Mouse (Mus musculus) left cerebral cortex, adult 2 months (tissue): ENCODE measurements around the gene Maneal. TPM values are rescaled to one million over a fixed set of nuclear protein-coding genes. Genes with fewer than 3 reads are reported as not detected.

Experiments
- DNase-seq, 2 experiments: peaks; one replicate each; pipeline ENCODE4 v3.0.0; 2021 to 2022; ENCODE audit warnings: low spot score in 2 of 2, mixed read lengths in 1 of 2; ENCODE audit errors: extremely low spot score in 1 of 2
- H3K27ac ChIP-seq: fragments of 200-600 bp; 2 replicates; pipeline ENCODE4 v1.8.1; 2022
- H3K4me3 ChIP-seq: fragments of 200-600 bp; 2 replicates; pipeline ENCODE4 v1.8.1; 2022
- CTCF ChIP-seq: fragments of 200-600 bp; IDR thresholded peaks from 2 replicates; pipeline ENCODE4 v1.8.1; 2022; ENCODE audit warnings: antibody characterized with exemption, mild to moderate bottlenecking, moderate library complexity
- intact Hi-C: fragments of 180-260 bp; cut with DNase I; formaldehyde crosslinking; loops from one replicate; pipeline ENCODE4 v1.15.1; 2025
- total RNA-seq, 2 experiments: library from RNA; stranded (reverse); gene quantifications; 2 replicates each; pipeline ENCODE4 v1.2.3; 2021

Maneal gene
- total RNA-seq, 2 experiments from 2014 or later = 53.7 to 55.3 TPM

GRCm38 (mm10) chr4:124843493-124843892 lies 18.5 kb downstream of the Maneal start:
- intact Hi-C loops = no loop called here
- Histone ChIP-seq H3K4me3 (no peak overlapping the region), H3K27ac (no peak overlapping the region)
- no peak for DNase-seq
- TF ChIP-seq CTCF = peak; percentile 71

DNA sequence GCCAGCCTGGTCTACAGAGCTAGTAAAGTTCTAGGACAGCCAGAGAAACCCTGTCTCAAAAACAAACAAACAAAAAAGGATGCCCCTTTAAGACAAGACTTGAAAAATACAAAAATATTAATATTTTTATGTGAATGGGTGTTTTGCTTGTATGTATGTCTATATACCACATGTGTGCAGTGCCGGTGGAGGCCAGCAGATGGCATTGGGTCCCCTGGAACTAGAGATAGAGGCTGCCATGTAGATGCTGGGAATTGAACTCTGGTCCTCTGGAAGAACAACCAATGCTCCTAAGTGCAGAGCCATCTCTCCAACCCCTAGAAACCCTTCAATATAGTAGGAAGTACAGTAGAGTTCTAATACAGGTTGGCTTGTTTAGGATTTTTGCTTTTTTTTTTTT lies 21.0 kb downstream of the Maneal start:
- no peak overlapping the region for H3K27ac ChIP-seq
- intact Hi-C loops = loop anchor here (1.0 kb wide), 1 partner anchor 25 kb away; no protein-coding TSS in a partner anchor
- DNase-seq = no peak
- TF ChIP-seq CTCF = peak; percentile 16
- no peak overlapping the region for H3K4me3 ChIP-seq

DNA sequence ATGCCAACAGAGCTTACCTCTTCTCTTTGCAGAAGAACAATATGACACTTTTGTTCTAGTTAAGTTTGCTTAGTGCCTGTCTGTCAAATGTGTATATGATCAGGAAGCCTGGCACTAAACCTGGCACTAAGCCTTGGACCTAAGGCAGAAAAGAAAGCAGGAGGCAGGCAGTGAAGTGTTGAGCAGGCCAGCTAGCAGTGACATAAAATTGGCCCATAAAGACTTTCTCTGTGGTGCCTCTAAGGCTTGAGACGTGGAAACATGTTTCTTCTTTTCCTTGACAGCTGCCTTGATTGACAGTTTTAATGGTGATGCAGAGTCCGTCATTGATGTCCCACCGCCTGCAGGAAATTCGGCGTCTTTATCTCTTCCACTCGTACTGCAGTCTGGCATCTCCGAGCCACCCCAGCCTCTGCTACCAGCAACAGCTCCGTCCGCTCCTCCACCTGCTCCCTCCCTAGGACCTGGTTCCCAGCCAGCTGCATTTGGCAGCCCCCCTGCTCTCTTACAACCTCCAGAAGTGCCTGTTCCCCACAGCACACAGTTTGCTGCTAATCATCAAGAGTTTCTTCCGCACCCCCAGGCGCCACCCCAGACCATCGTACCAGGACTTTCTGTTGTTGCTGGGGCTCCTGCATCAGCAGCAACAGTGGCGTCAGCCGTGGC lies 23.8 kb downstream of the Maneal start:
- Histone ChIP-seq H3K27ac (no peak overlapping the region), H3K4me3 (no peak overlapping the region)
- intact Hi-C loops = no loop called here
- DNase-seq = no peak
- no peak for TF ChIP-seq CTCF

GRCm38 (mm10) chr4:124832796-124833195 lies 29.2 kb downstream of the Maneal start:
- TF ChIP-seq CTCF = no peak
- Histone ChIP-seq H3K27ac (no peak overlapping the region), H3K4me3 (no peak overlapping the region)
- intact Hi-C loops = no loop called here
- DNase-seq = no peak

- H3K27ac ChIP-seq = no peak overlapping the region
- intact Hi-C loops = no loop called here
- no peak overlapping the region for H3K4me3 ChIP-seq
- TF ChIP-seq CTCF = no peak
- DNase-seq = no peak
These were observed 32.3 kb downstream of the Maneal start for GRCm38 (mm10) chr4:124829671-124830070.

GRCm38 (mm10) chr4:124825371-124825965 lies 36.5 kb downstream of the Maneal start:
- intact Hi-C loops = no loop called here
- no peak overlapping the region for H3K4me3 ChIP-seq
- no peak for DNase-seq
- no peak overlapping the region for H3K27ac ChIP-seq
- TF ChIP-seq CTCF = no peak

GRCm38 (mm10) chr4:124824967-124825366 lies 37.0 kb downstream of the Maneal start:
- intact Hi-C loops = no loop called here
- Histone ChIP-seq H3K4me3 (no peak overlapping the region), H3K27ac (no peak overlapping the region)
- TF ChIP-seq CTCF = no peak
- no peak for DNase-seq

DNA sequence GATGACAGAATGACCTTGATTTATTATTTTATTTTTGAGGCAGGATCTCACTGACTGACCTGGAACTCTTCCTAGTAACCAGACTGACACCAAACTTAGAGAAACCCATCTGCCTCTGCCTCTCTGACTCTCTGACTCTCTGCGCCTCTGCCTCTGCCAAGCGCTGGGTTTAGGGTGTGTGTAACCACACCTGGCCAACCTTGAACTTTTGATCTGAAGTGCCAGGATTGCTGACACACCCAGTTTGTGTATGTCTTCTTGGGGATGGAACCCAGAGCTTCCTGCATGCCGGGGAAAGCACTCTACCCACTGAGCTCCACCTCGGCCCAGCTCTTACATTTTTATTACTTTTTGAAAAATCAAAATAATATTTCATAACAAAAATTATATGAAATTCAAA lies 43.1 kb downstream of the Maneal start:
- no peak for TF ChIP-seq CTCF
- Histone ChIP-seq H3K27ac (no peak overlapping the region), H3K4me3 (no peak overlapping the region)
- DNase-seq = no peak
- intact Hi-C loops = no loop called here

DNA sequence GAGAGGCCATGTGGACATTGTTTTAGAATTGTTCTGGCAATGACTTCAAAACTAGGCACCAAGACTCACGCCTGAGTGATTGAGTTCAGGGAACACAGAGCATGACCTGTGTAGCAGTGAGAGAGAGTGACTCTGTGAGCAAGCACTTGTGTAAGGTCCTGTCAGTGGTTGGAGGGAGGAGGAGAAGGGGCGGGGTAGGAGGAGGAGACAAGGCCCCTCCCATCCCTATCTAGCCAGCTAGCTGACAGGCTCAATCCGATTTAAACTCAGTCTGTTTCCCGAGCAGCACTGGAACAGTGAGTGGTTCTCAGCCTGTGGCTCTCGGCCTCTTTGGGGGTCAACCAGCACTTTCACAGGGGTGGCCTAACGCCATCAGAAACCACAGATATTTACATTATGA lies 44.2 kb downstream of the Maneal start:
- no peak for DNase-seq
- H3K4me3 ChIP-seq = no peak overlapping the region
- intact Hi-C loops = no loop called here
- no peak overlapping the region; the same call in 1 of the 2 replicates for H3K27ac ChIP-seq
- no peak for TF ChIP-seq CTCF

- H3K4me3 ChIP-seq = no peak overlapping the region
- intact Hi-C loops = loop anchor here (1.0 kb wide), 1 partner anchor 24 kb away; no protein-coding TSS in a partner anchor
- H3K27ac ChIP-seq = no peak overlapping the region
- no peak for DNase-seq
- no peak for TF ChIP-seq CTCF
These were observed 46.1 kb downstream of the Maneal start for GRCm38 (mm10) chr4:124815901-124816300.

- H3K4me3 ChIP-seq = no peak overlapping the region
- intact Hi-C loops = no loop called here
- TF ChIP-seq CTCF = no peak; the same call in 1 of the 2 replicates
- peak overlapping the region; percentile 77 for H3K27ac ChIP-seq
- DNase-seq = peak; percentile 53 to 56
These were observed 50.5 kb downstream of the Maneal start for GRCm38 (mm10) chr4:124811347-124811975.

DNA sequence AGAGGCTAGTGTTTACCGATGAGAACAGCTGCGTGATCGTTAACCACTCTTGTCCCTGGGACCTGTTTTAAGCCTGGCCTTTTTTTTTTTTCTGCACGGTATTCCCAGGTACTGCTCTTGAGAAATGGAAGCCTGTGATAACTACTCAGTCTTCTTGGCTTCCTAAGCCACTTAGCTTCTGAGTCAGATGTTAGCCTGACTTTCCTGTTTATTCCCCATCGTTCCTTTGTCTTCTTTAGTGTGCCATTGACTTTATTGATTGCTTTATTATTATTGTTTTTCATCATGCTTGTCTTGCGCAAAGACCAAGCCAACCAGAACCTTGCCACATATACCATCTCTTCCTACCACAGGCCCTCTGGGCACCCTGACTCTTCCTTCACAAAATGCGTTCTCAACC lies 51.9 kb downstream of the Maneal start:
- TF ChIP-seq CTCF = no peak
- no peak overlapping the region for H3K27ac ChIP-seq
- intact Hi-C loops = no loop called here
- no peak for DNase-seq
- H3K4me3 ChIP-seq = no peak overlapping the region
